Mouse (Mus musculus): ENCODE measurements around the gene Utp15. TPM values are rescaled to one million over a fixed set of nuclear protein-coding genes. Genes with fewer than 3 reads are reported as not detected.
A peak's percentile ranks its signal among the peaks of the same experiment; 100 is the strongest.

Utp15 gene
- polyA plus RNA-seq (2015; fragmentation: Nextera tagmentation; extraction: Ambion mirVana): 27.0 and 32.2 TPM in 2 replicates

DNA sequence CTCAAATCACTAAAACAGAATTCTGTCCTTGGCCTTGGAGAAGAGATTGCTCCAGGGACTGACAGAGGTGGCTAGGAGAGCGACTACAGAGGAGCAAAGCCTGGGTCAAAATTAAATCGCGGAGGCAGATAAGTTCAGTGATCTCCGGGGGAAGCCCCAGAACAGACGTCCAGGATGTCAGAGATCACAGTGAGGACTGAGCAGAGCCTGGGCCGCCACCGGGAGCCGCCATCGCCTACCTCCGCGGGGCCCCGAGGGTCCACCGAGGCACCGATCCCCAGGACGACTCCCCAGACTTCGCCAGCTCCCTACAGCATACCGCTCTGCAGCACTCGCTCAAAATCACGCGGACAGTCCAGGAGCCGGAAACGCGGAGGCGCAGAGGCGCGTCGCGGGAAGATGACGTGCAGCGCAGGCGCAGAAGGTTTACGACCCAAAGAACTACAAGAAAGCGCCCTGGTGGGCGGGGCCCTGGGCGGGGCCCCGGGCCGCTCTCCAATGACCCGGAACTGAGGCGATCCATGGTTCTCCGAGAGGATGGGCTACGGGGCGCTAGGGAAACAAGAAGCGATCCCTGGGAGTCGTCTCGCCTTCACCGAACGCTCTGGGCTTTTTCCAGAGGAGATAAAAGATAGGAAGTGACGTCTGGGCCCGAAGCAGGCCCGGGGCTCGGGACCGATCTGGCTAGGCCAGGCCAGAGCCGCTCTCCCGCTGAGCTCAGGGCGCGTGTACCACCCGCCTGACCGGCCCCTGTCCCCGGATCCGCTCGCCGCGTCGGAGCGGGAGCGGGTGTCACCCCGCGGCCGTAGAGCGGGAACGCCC is at the start of gene Utp15, which contains the start of gene Ankra2:
TSS of gene Utp15 (minus strand) at position 406 of the 822 bp plus-strand sequence.
TSS of gene Ankra2 (plus strand) at position 439 of the 822 bp plus-strand sequence.
- Histone ChIP-seq H3K4me3 (ENCODE audit: low read length) (peak within 1 kb of the TSS; percentile 93), H3K9ac (ENCODE audit: low read depth, low read length) (peak within 1 kb of the TSS; percentile 87), H3K27me3 (replicated peaks; ENCODE audit: control insufficient read depth, insufficient read depth, low read length) (no peaks in the 10 kb centered on the region), H3K4me1 (ENCODE audit: control insufficient read depth, insufficient read depth, low read depth, low read length) (peaks cover 20% of the 10 kb centered on the region), H3K27ac (ENCODE audit: low read depth, low read length) (peak within 1 kb of the TSS; percentile 95), H3K4me2 (ENCODE audit: low read length) (peak within 1 kb of the TSS; percentile 94), H3K36me3 (ENCODE audit: control insufficient read depth, insufficient read depth, low read length) (peaks cover 9% of the 10 kb centered on the region), H3K9me3 (ENCODE audit: control insufficient read depth, low read length) (no peaks in the 10 kb centered on the region)
- peak; percentile 99 for ATAC-seq
- under 1% methylated on average over 65 of the region's 71 CpGs for WGBS

DNA sequence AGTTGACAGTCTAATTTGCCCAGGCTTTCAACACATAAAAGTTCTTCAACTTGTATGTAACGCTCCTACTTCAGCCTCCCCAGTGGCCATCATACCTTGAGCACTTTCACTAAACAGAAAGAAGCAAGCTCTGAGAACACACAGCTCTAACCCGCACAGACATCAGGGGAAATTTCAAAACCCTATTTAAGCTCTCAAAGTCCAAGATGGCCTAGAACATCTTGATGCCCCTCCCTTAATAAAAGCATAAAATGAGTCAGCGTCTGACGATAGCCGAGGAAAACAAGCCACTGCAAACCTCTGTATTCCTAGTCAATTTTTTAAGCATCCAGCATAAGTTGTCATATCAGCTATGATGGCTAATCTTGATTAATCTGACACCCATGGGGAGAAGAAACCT is 48.8 kb upstream of the Utp15 start:
- Histone ChIP-seq H3K9me3 (ENCODE audit: control insufficient read depth, low read length) (no peaks in the 10 kb centered on the region), H3K9ac (ENCODE audit: low read depth, low read length) (no peak overlapping the region), H3K4me2 (ENCODE audit: low read length) (no peak overlapping the region), H3K27ac (ENCODE audit: low read depth, low read length) (no peak overlapping the region), H3K4me1 (ENCODE audit: control insufficient read depth, insufficient read depth, low read depth, low read length) (peaks cover 15% of the 10 kb centered on the region), H3K36me3 (ENCODE audit: control insufficient read depth, insufficient read depth, low read length) (peaks cover 36% of the 10 kb centered on the region), H3K4me3 (ENCODE audit: low read length) (no peak overlapping the region), H3K27me3 (replicated peaks; ENCODE audit: control insufficient read depth, insufficient read depth, low read length) (no peaks in the 10 kb centered on the region)
- WGBS: 91% methylated on average over 5 of the region's 5 CpGs
- no peak for ATAC-seq

DNA sequence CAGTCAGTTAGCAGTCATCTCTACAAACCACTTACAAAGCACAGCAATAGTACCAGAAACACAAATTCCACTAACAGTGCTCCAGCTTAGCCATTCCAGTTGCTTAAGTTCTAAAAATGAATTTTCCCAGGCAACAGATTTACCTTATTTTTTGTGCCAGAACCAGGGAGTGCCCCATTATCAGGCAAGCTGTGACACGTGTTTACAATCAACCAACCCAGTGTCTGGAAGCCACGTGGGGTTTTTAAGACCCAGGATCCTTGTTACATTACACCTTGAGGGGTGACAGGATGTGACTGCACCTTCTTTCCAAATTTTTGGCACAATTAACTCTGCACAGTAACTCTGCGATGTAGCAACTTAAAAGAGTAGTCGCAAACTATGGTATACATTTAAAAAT is 45.9 kb upstream of the Utp15 start:
- H3K4me1 ChIP-seq (ENCODE audit: control insufficient read depth, insufficient read depth, low read depth, low read length): no peaks in the 10 kb centered on the region
- H3K4me2 ChIP-seq (ENCODE audit: low read length): no peak overlapping the region
- no peak overlapping the region for H3K4me3 ChIP-seq (ENCODE audit: low read length)
- H3K9me3 ChIP-seq (ENCODE audit: control insufficient read depth, low read length): no peaks in the 10 kb centered on the region
- 86% methylated on average over 4 of the region's 4 CpGs for WGBS
- H3K27ac ChIP-seq (ENCODE audit: low read depth, low read length): no peak overlapping the region
- no peak overlapping the region for H3K9ac ChIP-seq (ENCODE audit: low read depth, low read length)
- H3K36me3 ChIP-seq (ENCODE audit: control insufficient read depth, insufficient read depth, low read length): peaks cover 36% of the 10 kb centered on the region
- ATAC-seq: no peak
- no peaks in the 10 kb centered on the region for H3K27me3 ChIP-seq (replicated peaks; ENCODE audit: control insufficient read depth, insufficient read depth, low read length)

DNA sequence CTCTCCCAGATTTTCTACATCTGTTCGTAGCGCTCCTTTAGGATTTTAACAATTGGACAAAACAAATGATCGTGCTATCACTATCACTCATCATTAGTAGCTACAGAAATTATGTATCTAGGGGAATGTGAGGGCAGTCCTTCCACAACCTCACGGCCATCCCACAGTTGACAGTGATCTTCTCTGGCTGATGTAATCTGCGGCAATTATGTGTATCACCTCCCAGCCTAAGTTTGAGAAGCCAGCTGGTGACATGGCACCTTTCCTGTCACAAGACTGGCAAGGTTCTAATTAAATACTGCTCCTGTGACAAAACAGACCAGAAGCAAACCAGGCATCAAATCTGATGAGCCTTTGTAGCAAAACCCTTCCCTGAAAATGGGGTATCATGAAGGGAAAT is 45.2 kb upstream of the Utp15 start:
- H3K9ac ChIP-seq (ENCODE audit: low read depth, low read length): no peak overlapping the region
- no peak overlapping the region for H3K4me3 ChIP-seq (ENCODE audit: low read length)
- 81% methylated on average over 5 of the region's 5 CpGs for WGBS
- H3K4me1 ChIP-seq (ENCODE audit: control insufficient read depth, insufficient read depth, low read depth, low read length): no peaks in the 10 kb centered on the region
- H3K36me3 ChIP-seq (ENCODE audit: control insufficient read depth, insufficient read depth, low read length): peaks cover 32% of the 10 kb centered on the region
- no peaks in the 10 kb centered on the region for H3K27me3 ChIP-seq (replicated peaks; ENCODE audit: control insufficient read depth, insufficient read depth, low read length)
- H3K4me2 ChIP-seq (ENCODE audit: low read length): no peak overlapping the region
- no peak overlapping the region for H3K27ac ChIP-seq (ENCODE audit: low read depth, low read length)
- no peaks in the 10 kb centered on the region for H3K9me3 ChIP-seq (ENCODE audit: control insufficient read depth, low read length)
- ATAC-seq: no peak

GRCm38 (mm10) chr13:98306852-98307475 is 44.1 kb upstream of the Utp15 start:
- H3K9me3 ChIP-seq (ENCODE audit: control insufficient read depth, low read length): no peaks in the 10 kb centered on the region
- peak overlapping the region; percentile 13; the same call in 1 of the 2 replicates for H3K27ac ChIP-seq (ENCODE audit: low read depth, low read length)
- WGBS: 46% methylated on average over 14 of the region's 14 CpGs
- H3K9ac ChIP-seq (ENCODE audit: low read depth, low read length): no peak overlapping the region
- H3K27me3 ChIP-seq (replicated peaks; ENCODE audit: control insufficient read depth, insufficient read depth, low read length): no peaks in the 10 kb centered on the region
- peaks cover 25% of the 10 kb centered on the region for H3K36me3 ChIP-seq (ENCODE audit: control insufficient read depth, insufficient read depth, low read length)
- ATAC-seq: no peak
- H3K4me3 ChIP-seq (ENCODE audit: low read length): no peak overlapping the region
- H3K4me1 ChIP-seq (ENCODE audit: control insufficient read depth, insufficient read depth, low read depth, low read length): no peaks in the 10 kb centered on the region
- no peak overlapping the region for H3K4me2 ChIP-seq (ENCODE audit: low read length)

DNA sequence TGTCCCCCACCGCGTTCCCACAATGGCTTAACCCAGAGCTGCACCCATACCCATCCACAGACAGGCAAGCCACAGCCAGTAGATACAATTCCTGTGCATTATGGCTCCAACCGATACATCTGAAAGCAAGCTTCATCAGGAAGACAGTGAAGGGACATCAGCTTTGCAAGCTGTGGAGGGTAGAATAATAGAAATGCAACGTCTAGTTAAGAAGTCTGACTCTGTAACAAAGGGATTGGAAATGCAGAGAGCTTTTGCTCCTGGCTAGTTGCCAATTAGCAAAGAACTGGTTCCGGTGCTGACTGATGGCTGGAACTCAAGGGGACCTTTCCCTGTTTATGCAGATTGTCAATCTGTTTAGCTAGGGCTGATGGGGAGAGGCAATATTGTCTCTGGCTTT is 43.6 kb upstream of the Utp15 start:
- H3K27me3 ChIP-seq (replicated peaks; ENCODE audit: control insufficient read depth, insufficient read depth, low read length): no peaks in the 10 kb centered on the region
- no peak for ATAC-seq
- H3K4me3 ChIP-seq (ENCODE audit: low read length): no peak overlapping the region
- peaks cover 21% of the 10 kb centered on the region for H3K36me3 ChIP-seq (ENCODE audit: control insufficient read depth, insufficient read depth, low read length)
- no peaks in the 10 kb centered on the region for H3K4me1 ChIP-seq (ENCODE audit: control insufficient read depth, insufficient read depth, low read depth, low read length)
- no peaks in the 10 kb centered on the region for H3K9me3 ChIP-seq (ENCODE audit: control insufficient read depth, low read length)
- WGBS: 28% methylated on average over 5 of the region's 5 CpGs
- no peak overlapping the region for H3K27ac ChIP-seq (ENCODE audit: low read depth, low read length)
- no peak overlapping the region for H3K4me2 ChIP-seq (ENCODE audit: low read length)
- H3K9ac ChIP-seq (ENCODE audit: low read depth, low read length): no peak overlapping the region

- Histone ChIP-seq H3K9ac (ENCODE audit: low read depth, low read length) (no peak overlapping the region), H3K4me3 (ENCODE audit: low read length) (no peak overlapping the region), H3K9me3 (ENCODE audit: control insufficient read depth, low read length) (no peaks in the 10 kb centered on the region), H3K4me2 (ENCODE audit: low read length) (no peak overlapping the region), H3K36me3 (ENCODE audit: control insufficient read depth, insufficient read depth, low read length) (peaks cover 10% of the 10 kb centered on the region), H3K4me1 (ENCODE audit: control insufficient read depth, insufficient read depth, low read depth, low read length) (no peaks in the 10 kb centered on the region), H3K27me3 (replicated peaks; ENCODE audit: control insufficient read depth, insufficient read depth, low read length) (no peaks in the 10 kb centered on the region), H3K27ac (ENCODE audit: low read depth, low read length) (no peak overlapping the region)
- WGBS: 81% methylated on average over 9 of the region's 9 CpGs
- no peak for ATAC-seq
Measured at GRCm38 (mm10) chr13:98305257-98305656, 42.4 kb upstream of the Utp15 start.

- ATAC-seq: peak; percentile 87
- Histone ChIP-seq H3K4me1 (ENCODE audit: control insufficient read depth, insufficient read depth, low read depth, low read length) (peaks cover 3% of the 10 kb centered on the region), H3K4me2 (ENCODE audit: low read length) (peak overlapping the region; percentile 52), H3K9ac (ENCODE audit: low read depth, low read length) (0 out of 2 replicates have a peak overlapping the region, but pooled peaks have one; percentile 39), H3K36me3 (ENCODE audit: control insufficient read depth, insufficient read depth, low read length) (no peaks in the 10 kb centered on the region), H3K27ac (ENCODE audit: low read depth, low read length) (no peak overlapping the region), H3K4me3 (ENCODE audit: low read length) (peak overlapping the region; percentile 25), H3K27me3 (replicated peaks; ENCODE audit: control insufficient read depth, insufficient read depth, low read length) (no peaks in the 10 kb centered on the region), H3K9me3 (ENCODE audit: control insufficient read depth, low read length) (no peaks in the 10 kb centered on the region)
- WGBS: 44% methylated on average over 21 of the region's 21 CpGs
Measured at GRCm38 (mm10) chr13:98298833-98299758, 36.3 kb upstream of the Utp15 start.
